Mouse (Mus musculus) lung, adult 2 months (tissue): ENCODE results near the gene Ak4.

Experiments used
- CTCF ChIP-seq: fragments of 200-500 bp; IDR thresholded peaks from 2 replicates; pipeline ENCODE4 v1.5.1; 2011; ENCODE audit warnings: mild to moderate bottlenecking, low read length, control low read depth; ENCODE audit not compliant: insufficient read depth
- POLR2A ChIP-seq: fragments of 200-500 bp; IDR thresholded peaks from 2 replicates; pipeline ENCODE4 v1.6.1; 2011; ENCODE audit warnings: low read depth, mild to moderate bottlenecking, control low read depth, low read length, borderline replicate concordance; ENCODE audit errors: extremely low read depth

GRCm38 (mm10) chr4:101406411-101407196 is 12.5 kb upstream of the Ak4 start:
- TF ChIP-seq CTCF, result no peak
- no peak for TF ChIP-seq POLR2A
